Mouse (Mus musculus) liver, embryonic 12.5 days (tissue): ENCODE results near the gene Snph. TPM values are rescaled to one million over a fixed set of nuclear protein-coding genes. Genes with fewer than 3 reads are reported as not detected.

Experiments used
- ATAC-seq: fragments of 200-750 bp; cut with Nextera tagmentation; 2 replicates; pipeline ENCODE4 v1.8.0; 2017; ENCODE audit warnings: moderate number of reproducible peaks, mild to moderate bottlenecking, moderate library complexity
- H3K27ac ChIP-seq: fragments of 300-500 bp; sonication (generic); 2 replicates; pipeline ENCODE4 v1.5.1; 2016; ENCODE audit warnings: mild to moderate bottlenecking
- H3K27me3 ChIP-seq: fragments of 300-500 bp; sonication (generic); replicated peaks from 2 replicates; pipeline ENCODE4 v1.6.1; 2016; ENCODE audit warnings: mild to moderate bottlenecking, moderate library complexity
- H3K36me3 ChIP-seq: fragments of 300-500 bp; sonication (generic); 2 replicates; pipeline ENCODE4 v1.6.1; 2016; ENCODE audit warnings: mild to moderate bottlenecking, moderate library complexity
- H3K4me1 ChIP-seq: fragments of 300-500 bp; sonication (generic); 2 replicates; pipeline ENCODE4 v1.6.1; 2016
- H3K4me2 ChIP-seq: fragments of 300-500 bp; sonication (generic); 2 replicates; pipeline ENCODE4 v1.6.1; 2016; ENCODE audit warnings: mild to moderate bottlenecking, moderate library complexity
- H3K4me3 ChIP-seq: fragments of 300-500 bp; sonication (generic); 2 replicates; pipeline ENCODE4 v1.5.1; 2016; ENCODE audit warnings: mild to moderate bottlenecking, moderate library complexity
- H3K9ac ChIP-seq: fragments of 300-500 bp; sonication (generic); 2 replicates; pipeline ENCODE4 v1.6.1; 2016; ENCODE audit warnings: mild to moderate bottlenecking, moderate library complexity
- H3K9me3 ChIP-seq: fragments of 300-500 bp; sonication (generic); replicated peaks from 2 replicates; pipeline ENCODE4 v1.6.1; 2016; ENCODE audit warnings: mild to moderate bottlenecking, moderate library complexity
- WGBS: fragments of 180-500 bp; shearing (Covaris S2); methylation state at CpG from one replicate; pipeline ENCODE4 v1.1.7; 2016; ENCODE audit not compliant: insufficient replicate concordance; 5-methylcytosine and 5-hydroxymethylcytosine counted together
- polyA plus RNA-seq: library from polyadenylated mRNA; unstranded; fragments of >200 nt; fragmentation: Nextera tagmentation; extraction: Ambion mirVana; gene quantifications from 2 replicates; pipeline ENCODE4 v1.2.1, GENCODE M21; 2016

The Snph gene
- polyA plus RNA-seq, 1 experiment from 2014 or later, result 0.04 TPM

DNA sequence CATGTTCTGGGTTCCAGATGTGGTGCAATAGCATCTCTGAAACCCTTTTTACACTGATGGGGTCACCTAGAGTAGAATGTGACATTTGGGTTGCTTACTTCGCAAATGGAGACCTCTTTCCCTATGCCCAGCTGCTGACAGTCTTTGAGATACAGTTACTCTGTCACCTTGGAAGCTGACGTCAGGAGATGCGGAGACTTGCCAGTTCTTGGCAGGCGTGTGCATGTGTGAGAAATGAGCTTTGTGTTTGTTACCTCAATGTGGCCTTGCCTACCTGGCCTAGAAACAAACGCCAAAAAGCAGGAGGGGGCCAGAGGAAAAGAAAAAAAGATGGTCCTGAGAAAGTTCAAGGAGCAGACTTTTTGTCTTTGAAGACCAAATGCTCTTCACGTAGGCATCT, 65.5 kb downstream of the Snph start:
- no peak overlapping the region for H3K4me2 ChIP-seq
- H3K36me3 ChIP-seq, result peaks cover 19% of the 10 kb centered on the region
- H3K9ac ChIP-seq, result no peak overlapping the region
- H3K27ac ChIP-seq, result no peak overlapping the region
- peaks cover 8% of the 10 kb centered on the region; the same call in 1 of the 2 replicates for H3K4me1 ChIP-seq
- no peak for ATAC-seq
- WGBS, result 72% methylated on average over 6 of the region's 6 CpGs
- H3K9me3 ChIP-seq, result no peaks in the 10 kb centered on the region
- no peaks in the 10 kb centered on the region for H3K27me3 ChIP-seq
- H3K4me3 ChIP-seq, result no peak overlapping the region

DNA sequence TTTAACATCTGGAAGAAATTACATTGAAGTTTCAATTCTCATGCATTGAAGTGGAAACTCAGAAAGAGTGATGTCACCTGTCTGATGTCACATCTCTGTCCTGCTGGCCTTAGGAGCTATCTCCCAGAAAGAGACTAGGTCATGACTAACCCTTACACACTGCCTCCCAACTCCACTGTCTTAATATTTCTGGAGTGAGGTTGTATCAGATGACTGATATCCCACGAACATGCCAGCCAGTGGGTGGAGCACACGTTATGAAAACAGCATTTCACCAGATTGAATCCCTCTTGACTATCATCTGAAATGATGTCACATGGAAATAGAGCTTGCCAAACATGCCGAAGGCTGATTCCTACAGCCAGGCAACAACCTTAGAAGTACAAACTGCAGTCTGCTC, 67.4 kb downstream of the Snph start:
- Histone ChIP-seq H3K4me2 (no peak overlapping the region), H3K4me1 (peaks cover 8% of the 10 kb centered on the region; the same call in 1 of the 2 replicates), H3K36me3 (peaks cover 38% of the 10 kb centered on the region), H3K9me3 (no peaks in the 10 kb centered on the region), H3K27me3 (no peaks in the 10 kb centered on the region), H3K4me3 (no peak overlapping the region), H3K9ac (no peak overlapping the region), H3K27ac (no peak overlapping the region)
- ATAC-seq, result no peak
- WGBS, result 55% methylated on average over 3 of the region's 3 CpGs

DNA sequence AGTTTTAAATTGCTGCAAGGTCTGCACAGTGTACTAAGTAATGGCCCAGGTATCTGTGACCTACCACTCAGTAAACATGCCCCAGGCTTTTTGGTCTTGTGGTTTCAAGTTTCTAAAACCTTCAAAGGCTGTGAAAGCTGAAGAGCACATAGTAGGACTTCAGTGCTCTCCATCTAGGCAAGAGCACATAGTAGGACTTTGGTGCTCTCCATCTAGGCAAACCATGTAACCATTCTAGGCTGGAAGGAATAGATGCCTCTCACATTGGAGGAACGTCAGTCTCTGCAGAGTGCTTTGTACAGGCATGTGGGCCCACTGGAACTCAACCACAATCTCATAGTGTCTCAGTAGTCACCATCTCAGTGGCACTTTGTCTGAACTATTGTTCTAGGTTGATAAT, 68.4 kb downstream of the Snph start:
- H3K9ac ChIP-seq, result no peak overlapping the region
- H3K9me3 ChIP-seq, result no peaks in the 10 kb centered on the region
- H3K36me3 ChIP-seq, result peaks cover 48% of the 10 kb centered on the region
- WGBS, result 63% methylated on average over 1 of the region's 1 CpGs
- H3K4me3 ChIP-seq, result no peak overlapping the region
- ATAC-seq, result no peak
- H3K4me1 ChIP-seq, result peaks cover 8% of the 10 kb centered on the region; the same call in 1 of the 2 replicates
- no peak overlapping the region for H3K4me2 ChIP-seq
- no peaks in the 10 kb centered on the region for H3K27me3 ChIP-seq
- H3K27ac ChIP-seq, result no peak overlapping the region

DNA sequence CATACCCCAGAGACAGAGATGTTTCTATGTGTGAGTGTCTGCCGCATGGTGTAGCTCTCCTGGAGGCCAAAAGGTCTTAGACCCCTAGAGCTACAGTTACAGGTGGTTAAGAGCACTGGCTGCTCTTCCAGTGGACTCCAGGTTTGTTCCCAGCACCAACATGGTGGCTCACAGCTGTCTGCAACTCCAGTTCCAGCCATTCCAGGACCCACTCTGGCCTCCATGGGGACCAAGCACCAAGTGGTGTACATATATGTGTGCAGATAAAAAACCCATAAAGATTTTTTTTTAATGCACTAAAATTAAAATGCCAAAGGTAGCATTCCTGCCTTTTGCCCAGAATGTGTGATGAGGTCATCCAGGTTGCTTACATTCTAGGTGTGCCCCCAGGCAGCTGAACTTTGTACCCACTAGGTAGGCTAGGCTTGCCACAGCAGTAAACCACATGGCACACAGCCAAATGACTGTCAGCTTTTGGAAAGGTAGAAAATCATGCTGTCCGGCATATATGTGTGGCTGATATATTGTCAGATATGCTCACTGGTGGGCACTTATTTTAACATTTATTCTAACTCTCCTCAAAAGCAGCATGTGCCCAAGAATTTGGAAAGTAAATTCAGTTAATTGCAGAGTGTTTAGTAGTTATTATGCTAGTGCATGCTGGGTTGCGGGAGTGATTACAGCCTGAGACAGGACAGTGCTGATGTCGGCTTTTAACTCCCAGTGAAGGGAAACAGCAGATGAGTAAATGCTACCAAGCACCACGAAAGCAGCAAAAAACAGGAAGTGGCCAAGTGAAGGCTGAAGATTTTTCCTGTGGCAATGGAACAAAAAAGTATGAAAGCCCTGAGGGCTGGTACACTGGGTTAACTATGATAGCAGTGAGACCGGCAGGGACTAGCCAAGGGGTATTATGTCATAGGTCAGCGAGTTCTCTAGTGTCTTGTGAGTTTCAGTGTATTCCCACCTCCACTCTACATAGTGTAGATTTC, 69.2 kb downstream of the Snph start:
- Histone ChIP-seq H3K4me3 (no peak overlapping the region), H3K4me1 (peaks cover 8% of the 10 kb centered on the region; the same call in 1 of the 2 replicates), H3K27ac (no peak overlapping the region), H3K36me3 (peaks cover 55% of the 10 kb centered on the region), H3K27me3 (no peaks in the 10 kb centered on the region), H3K4me2 (no peak overlapping the region), H3K9me3 (no peaks in the 10 kb centered on the region), H3K9ac (no peak overlapping the region)
- 65% methylated on average over 7 of the region's 7 CpGs for WGBS
- ATAC-seq, result peak; percentile 30; the same call in 1 of the 2 replicates

DNA sequence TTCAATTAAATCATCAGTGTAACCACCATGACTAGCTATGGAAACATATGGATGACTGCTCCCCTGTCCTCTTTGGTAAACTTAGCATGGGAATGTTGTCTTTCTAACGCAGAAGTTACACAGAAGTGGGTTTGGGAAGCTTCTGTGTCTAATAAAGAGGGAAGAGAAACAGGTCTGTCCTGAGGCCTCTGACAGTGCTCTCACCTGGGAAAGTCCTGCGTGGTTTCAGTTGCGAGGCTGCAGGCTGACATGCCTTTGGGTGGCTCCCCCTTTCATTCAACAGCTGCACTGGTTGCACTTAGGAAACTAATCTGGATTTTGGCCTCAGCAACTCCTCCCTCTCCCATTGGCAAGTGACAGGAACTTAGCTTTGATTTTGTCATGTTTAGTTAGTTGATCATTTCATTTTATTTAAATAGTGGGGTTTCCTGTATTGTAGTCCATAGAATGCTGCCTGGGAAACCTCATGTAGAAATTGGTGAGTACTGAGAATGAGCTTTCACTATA, 82.7 kb downstream of the Snph start:
- H3K9ac ChIP-seq, result no peak overlapping the region
- 81% methylated on average over 3 of the region's 3 CpGs for WGBS
- H3K27ac ChIP-seq, result no peak overlapping the region
- peaks cover 95% of the 10 kb centered on the region for H3K36me3 ChIP-seq
- H3K9me3 ChIP-seq, result no peaks in the 10 kb centered on the region
- no peak for ATAC-seq
- no peak overlapping the region for H3K4me2 ChIP-seq
- H3K4me1 ChIP-seq, result peaks cover 16% of the 10 kb centered on the region
- no peak overlapping the region for H3K4me3 ChIP-seq
- H3K27me3 ChIP-seq, result no peaks in the 10 kb centered on the region

DNA sequence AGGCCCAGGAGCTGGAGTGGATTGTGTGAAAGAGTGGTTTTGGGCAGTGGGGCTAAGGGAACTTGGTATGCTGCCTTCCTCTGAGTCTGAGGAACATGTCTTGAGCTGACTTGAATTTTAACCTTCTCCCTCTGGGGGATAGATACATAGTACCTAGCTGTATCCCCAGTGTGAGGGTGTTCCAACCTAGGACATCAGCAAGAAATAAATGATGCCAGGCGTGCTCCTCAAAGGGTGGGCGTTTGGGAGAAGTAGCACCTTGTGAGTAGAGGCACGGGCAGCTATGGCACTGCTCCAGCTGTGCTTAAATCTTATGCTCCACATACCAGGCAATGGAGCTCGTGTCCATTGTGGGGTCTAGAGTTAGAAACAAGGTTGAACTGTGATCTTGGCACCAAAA, 85.8 kb downstream of the Snph start:
- 75% methylated on average over 4 of the region's 4 CpGs for WGBS
- Histone ChIP-seq H3K27me3 (no peaks in the 10 kb centered on the region), H3K9me3 (no peaks in the 10 kb centered on the region), H3K36me3 (peaks cover 72% of the 10 kb centered on the region), H3K4me3 (no peak overlapping the region), H3K4me1 (peaks cover 43% of the 10 kb centered on the region), H3K27ac (no peak overlapping the region), H3K9ac (no peak overlapping the region), H3K4me2 (no peak overlapping the region)
- no peak for ATAC-seq

DNA sequence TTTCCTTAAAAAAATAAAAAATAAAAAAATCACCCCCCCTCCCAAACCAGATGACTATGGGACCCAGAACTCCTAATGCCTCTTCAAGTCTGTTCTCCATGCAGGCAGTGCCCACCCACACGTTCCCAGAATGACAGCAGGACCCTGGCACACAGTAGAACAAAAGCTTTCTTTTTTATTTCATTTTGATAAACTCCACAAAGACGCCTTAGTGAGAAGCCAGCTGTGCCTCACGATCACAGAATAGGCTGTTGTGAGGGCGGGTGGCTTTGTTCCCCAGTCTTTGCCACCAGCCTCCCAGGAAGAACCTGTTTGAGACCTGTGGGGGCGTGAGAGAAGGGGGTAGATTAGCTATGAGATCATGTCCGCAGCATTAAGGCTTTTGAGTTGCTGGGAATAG, 87.7 kb downstream of the Snph start:
- H3K4me1 ChIP-seq, result peaks cover 42% of the 10 kb centered on the region
- WGBS, result 53% methylated on average over 6 of the region's 6 CpGs
- no peak overlapping the region for H3K27ac ChIP-seq

DNA sequence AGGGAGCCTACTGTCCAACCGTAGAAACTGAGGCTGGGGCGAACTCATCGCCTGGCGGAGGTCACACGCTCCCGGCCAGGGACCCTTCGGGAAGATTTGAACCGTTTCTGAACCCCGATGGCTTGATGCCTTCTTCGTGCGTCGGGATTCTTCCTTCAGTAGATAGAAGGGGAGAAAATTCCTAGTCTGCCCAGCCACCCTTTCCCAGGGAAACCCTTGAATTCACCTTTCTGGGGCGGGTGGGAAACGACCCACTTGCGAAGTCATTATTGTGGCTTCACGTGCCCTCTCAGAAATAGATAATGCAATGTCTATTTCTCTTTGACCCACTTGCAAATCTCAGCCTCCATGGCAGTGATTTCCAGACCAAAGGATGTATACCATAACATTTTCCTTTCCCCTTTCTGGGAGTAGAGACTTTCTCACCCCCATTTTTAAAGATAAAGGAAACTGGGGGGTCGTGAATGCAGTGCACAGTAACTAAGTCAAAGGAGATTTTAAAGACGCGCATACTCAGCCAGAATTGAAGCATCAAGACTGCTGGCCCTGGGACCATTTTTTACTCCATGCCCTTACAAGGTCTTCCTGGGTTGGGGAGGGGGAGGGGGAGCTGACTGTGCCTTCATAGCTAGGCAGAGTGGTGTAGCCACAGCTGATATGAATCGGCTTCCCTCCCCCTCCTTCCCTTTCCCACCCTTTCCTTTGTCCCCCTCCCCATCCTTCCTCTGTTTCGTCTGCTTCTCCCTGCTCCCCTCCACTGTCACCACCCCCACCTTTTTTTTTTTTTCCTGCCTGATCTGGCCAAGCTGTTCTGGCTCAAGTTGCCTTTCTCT, 89.1 kb downstream of the Snph start:
- ATAC-seq, result no peak
- peaks cover 42% of the 10 kb centered on the region for H3K4me1 ChIP-seq
- H3K27me3 ChIP-seq, result no peaks in the 10 kb centered on the region
- H3K9me3 ChIP-seq, result no peaks in the 10 kb centered on the region
- H3K9ac ChIP-seq, result peak overlapping the region; percentile 86
- H3K27ac ChIP-seq, result peak overlapping the region; percentile 86
- H3K4me2 ChIP-seq, result peak overlapping the region; percentile 96
- peak overlapping the region; percentile 80 for H3K4me3 ChIP-seq
- H3K36me3 ChIP-seq, result peaks cover 40% of the 10 kb centered on the region
- 3% methylated on average over 21 of the region's 21 CpGs for WGBS

More for the DNA sequence above, 87.7 kb downstream of the Snph start:
- H3K4me3 ChIP-seq, result no peak overlapping the region
- H3K9me3 ChIP-seq, result no peaks in the 10 kb centered on the region
- peak overlapping the region; percentile 96 for H3K4me2 ChIP-seq
- peaks cover 53% of the 10 kb centered on the region for H3K36me3 ChIP-seq
- no peak overlapping the region for H3K9ac ChIP-seq
- H3K27me3 ChIP-seq, result no peaks in the 10 kb centered on the region
- ATAC-seq, result no peak

DNA sequence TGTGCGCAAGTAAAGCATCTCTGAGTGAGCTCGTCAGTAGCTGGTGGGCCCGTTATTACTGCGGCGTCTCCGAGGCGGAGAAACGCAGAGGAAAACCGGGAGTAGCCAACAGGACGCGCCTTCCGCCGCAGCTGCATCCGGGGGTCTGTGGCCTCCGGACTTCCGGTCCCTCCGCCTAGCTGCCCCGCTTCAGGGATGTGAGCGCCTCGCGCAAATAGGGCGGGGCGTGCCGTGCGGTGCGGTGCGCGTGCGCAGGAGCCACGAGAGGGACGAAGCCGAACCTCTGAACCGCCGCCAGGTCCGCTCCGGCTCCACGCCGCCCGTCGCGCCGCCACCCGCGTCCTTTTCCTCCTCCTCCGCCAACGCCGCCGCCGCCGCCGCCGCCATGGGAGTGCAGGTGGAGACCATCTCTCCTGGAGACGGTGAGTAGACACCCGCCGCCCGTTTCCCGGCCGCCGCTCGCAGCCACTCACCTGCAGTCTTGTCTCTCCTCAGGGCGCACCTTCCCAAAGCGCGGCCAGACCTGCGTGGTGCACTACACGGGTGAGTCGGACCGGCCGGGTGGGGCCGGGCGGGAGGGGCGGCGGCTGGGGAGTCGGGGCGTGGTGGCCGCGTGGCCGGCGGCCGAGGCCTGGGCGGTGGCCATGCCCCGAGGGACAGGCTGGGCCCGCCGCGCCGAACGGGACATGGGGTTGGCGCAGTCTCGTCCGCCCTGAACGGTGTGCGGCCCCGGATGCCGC, 89.9 kb downstream of the Snph start, which contains the start of gene Fkbp1a:
TSS of gene Fkbp1a (plus strand) at position 161 of the 740 bp plus-strand sequence.
- Histone ChIP-seq H3K27me3 (no peaks in the 10 kb centered on the region), H3K9ac (peak within 1 kb of the TSS; percentile 86), H3K9me3 (no peaks in the 10 kb centered on the region), H3K27ac (peak within 1 kb of the TSS; percentile 86), H3K4me1 (peaks cover 42% of the 10 kb centered on the region), H3K36me3 (peaks cover 32% of the 10 kb centered on the region), H3K4me2 (peak within 1 kb of the TSS; percentile 96), H3K4me3 (peak within 1 kb of the TSS; percentile 80)
- ATAC-seq, result peak; percentile 95
- under 1% methylated on average over 56 of the region's 93 CpGs for WGBS
